Mouse (Mus musculus) urinary bladder, postnatal 4 days (tissue): Measurements from ENCODE around the gene Mical2.

Experiments
- DNase-seq, 2 experiments: peaks; one replicate each; pipeline ENCODE4 v3.0.0; 2021 to 2022; ENCODE audit warnings: low spot score in 2 of 2

Mical2 gene

GRCm38 (mm10) chr7:112354503-112354951, 128.9 kb downstream of the Mical2 start:
- DNase-seq = no peak

GRCm38 (mm10) chr7:112359594-112359993, 133.9 kb downstream of the Mical2 start:
- DNase-seq = no peak

GRCm38 (mm10) chr7:112362574-112363200, 137.0 kb downstream of the Mical2 start:
- no peak for DNase-seq

- DNase-seq = no peak
These were observed 140.2 kb downstream of the Mical2 start for GRCm38 (mm10) chr7:112365864-112366263.

- peak; percentile 74 to 86 for DNase-seq
These were observed 143.4 kb downstream of the Mical2 start for GRCm38 (mm10) chr7:112369046-112369445.

- DNase-seq = no peak
These were observed 144.3 kb downstream of the Mical2 start for GRCm38 (mm10) chr7:112369977-112370376.

GRCm38 (mm10) chr7:112371387-112371786, 145.7 kb downstream of the Mical2 start:
- DNase-seq = no peak

GRCm38 (mm10) chr7:112374035-112374434, 148.4 kb downstream of the Mical2 start:
- no peak for DNase-seq

- DNase-seq = no peak
These were observed 149.4 kb downstream of the Mical2 start for GRCm38 (mm10) chr7:112375062-112375461.

GRCm38 (mm10) chr7:112375900-112376299, 150.2 kb downstream of the Mical2 start:
- DNase-seq = no peak

- no peak for DNase-seq
These were observed 151.0 kb downstream of the Mical2 start for GRCm38 (mm10) chr7:112376611-112377010.

GRCm38 (mm10) chr7:112377314-112377713, 151.7 kb downstream of the Mical2 start:
- DNase-seq = peak; percentile 60 to 85

GRCm38 (mm10) chr7:112378056-112378455, 152.4 kb downstream of the Mical2 start:
- DNase-seq = no peak

GRCm38 (mm10) chr7:112378476-112378875, 152.8 kb downstream of the Mical2 start:
- DNase-seq = peak in 1 of 2 experiments; percentile 28

GRCm38 (mm10) chr7:112386521-112386920, 160.9 kb downstream of the Mical2 start:
- no peak for DNase-seq

GRCm38 (mm10) chr7:112387876-112388275, 162.2 kb downstream of the Mical2 start:
- DNase-seq = no peak

GRCm38 (mm10) chr7:112388363-112388875, 162.8 kb downstream of the Mical2 start:
- no peak for DNase-seq

GRCm38 (mm10) chr7:112389611-112390251, 164.1 kb downstream of the Mical2 start:
- no peak for DNase-seq

GRCm38 (mm10) chr7:112390252-112390936, 164.7 kb downstream of the Mical2 start:
- no peak for DNase-seq

- DNase-seq = no peak
These were observed 165.4 kb downstream of the Mical2 start for GRCm38 (mm10) chr7:112390937-112391605.

GRCm38 (mm10) chr7:112397786-112398185, 172.1 kb downstream of the Mical2 start:
- DNase-seq = no peak
